Mouse (Mus musculus) stomach, postnatal 0 days (tissue): ENCODE measurements at regions not wholly inside any gene's neighbourhood (a gene's known extent, or its start where the extent isn't known, plus 50 kb on each side); places are given as distances from the start of the nearest gene placed in this dataset.

Experiments
- ATAC-seq: fragments of 200-750 bp; cut with Nextera tagmentation; 2 replicates; pipeline ENCODE4 v1.8.0; 2017; ENCODE audit not compliant: low FRiP score, low TSS enrichment
- DNase-seq: peaks from one replicate; pipeline ENCODE4 v3.0.0-alpha.2; 2016; ENCODE audit warnings: low spot score
- H3K27ac ChIP-seq: fragments of 300-500 bp; sonication (generic); replicated peaks from 2 replicates; pipeline ENCODE4 v1.5.1; 2014; ENCODE audit warnings: mild to moderate bottlenecking, control low read depth
- H3K27me3 ChIP-seq: fragments of 300-500 bp; sonication (generic); 2 replicates; pipeline ENCODE4 v1.6.1; 2014; ENCODE audit warnings: low read length; ENCODE audit not compliant: control insufficient read depth, insufficient read depth
- H3K36me3 ChIP-seq: fragments of 300-500 bp; sonication (generic); 2 replicates; pipeline ENCODE4 v1.6.1; 2014; ENCODE audit warnings: low read length, mixed read lengths; ENCODE audit not compliant: control insufficient read depth, insufficient read depth
- H3K4me1 ChIP-seq: fragments of 300-500 bp; sonication (generic); replicated peaks from 2 replicates; pipeline ENCODE4 v1.6.1; 2014; ENCODE audit warnings: antibody characterized with exemption; ENCODE audit not compliant: control insufficient read depth, insufficient read depth
- H3K4me2 ChIP-seq: fragments of 300-500 bp; sonication (generic); replicated peaks from 2 replicates; pipeline ENCODE4 v1.6.1; 2014; ENCODE audit warnings: low read depth, mild to moderate bottlenecking, control low read depth, moderate library complexity
- H3K4me3 ChIP-seq: fragments of 300-500 bp; sonication (generic); 2 replicates; pipeline ENCODE4 v1.5.1; 2014; ENCODE audit warnings: low read depth, low read length, control low read depth
- H3K9ac ChIP-seq: fragments of 300-500 bp; sonication (generic); 2 replicates; pipeline ENCODE4 v1.6.1; 2014; ENCODE audit warnings: mild to moderate bottlenecking, low read length, control low read depth, mixed read lengths
- H3K9me3 ChIP-seq: fragments of 300-500 bp; sonication (generic); 2 replicates; pipeline ENCODE4 v1.6.1; 2016; ENCODE audit warnings: low read length; ENCODE audit not compliant: control insufficient read depth
- CTCF ChIP-seq: IDR thresholded peaks from 2 replicates; pipeline ENCODE4 v1.5.1; 2016; ENCODE audit warnings: antibody characterized with exemption, low read depth, mild to moderate bottlenecking, moderate library complexity
- EP300 ChIP-seq: optimal IDR thresholded peaks from 2 replicates; pipeline ENCODE3; 2016; ENCODE audit warnings: antibody characterized with exemption
- WGBS: fragments of 180-500 bp; shearing (Covaris S2); extraction: QIAGEN DNeasy Blood & Tissue Kit; methylation state at CpG from one replicate; pipeline ENCODE4 v1.1.7; 2014; 5-methylcytosine and 5-hydroxymethylcytosine counted together

- ATAC-seq (no peak), DNase-seq (no peak)
- no peaks in the 10 kb centered on the region for H3K27me3 ChIP-seq
- WGBS: 37% methylated on average over 4 of the region's 4 CpGs
- H3K9ac ChIP-seq: no peak overlapping the region
- H3K36me3 ChIP-seq: no peaks in the 10 kb centered on the region
- no peak for TF ChIP-seq EP300
- TF ChIP-seq CTCF: no peak
- H3K4me2 ChIP-seq: no peak overlapping the region
- H3K4me1 ChIP-seq: no peaks in the 10 kb centered on the region
- H3K27ac ChIP-seq: no peak overlapping the region
- H3K4me3 ChIP-seq: no peak overlapping the region
- H3K9me3 ChIP-seq: no peaks in the 10 kb centered on the region
These were observed 90.1 kb upstream of the Rnd3 start for GRCm38 (mm10) chr2:51238992-51239391.

GRCm38 (mm10) chr2:51238131-51238931 is 89.4 kb upstream of the Rnd3 start:
- H3K4me2 ChIP-seq: peak overlapping the region; percentile 17; the same call in 1 of the 2 replicates
- no peaks in the 10 kb centered on the region for H3K4me1 ChIP-seq
- H3K27me3 ChIP-seq: no peaks in the 10 kb centered on the region
- H3K4me3 ChIP-seq: no peak overlapping the region
- WGBS: 11% methylated on average over 16 of the region's 16 CpGs
- no peaks in the 10 kb centered on the region for H3K9me3 ChIP-seq
- TF ChIP-seq EP300: no peak
- no peak for TF ChIP-seq CTCF
- H3K27ac ChIP-seq: no peak overlapping the region
- no peak for ATAC-seq
- no peak for DNase-seq
- H3K9ac ChIP-seq: no peak overlapping the region
- no peaks in the 10 kb centered on the region for H3K36me3 ChIP-seq

- Histone ChIP-seq H3K36me3 (no peaks in the 10 kb centered on the region), H3K9ac (no peak overlapping the region), H3K9me3 (no peaks in the 10 kb centered on the region), H3K27ac (no peak overlapping the region), H3K27me3 (no peaks in the 10 kb centered on the region), H3K4me3 (no peak overlapping the region), H3K4me2 (no peak overlapping the region), H3K4me1 (no peaks in the 10 kb centered on the region)
- DNase-seq (no peak), ATAC-seq (no peak)
- WGBS: 47% methylated on average over 10 of the region's 10 CpGs
- no peak for TF ChIP-seq CTCF
- no peak for TF ChIP-seq EP300
These were observed 88.5 kb upstream of the Rnd3 start for GRCm38 (mm10) chr2:51237451-51237850.

- no peak overlapping the region for H3K9ac ChIP-seq
- H3K27ac ChIP-seq: no peak overlapping the region
- no peaks in the 10 kb centered on the region for H3K27me3 ChIP-seq
- H3K4me2 ChIP-seq: no peak overlapping the region
- DNase-seq (no peak), ATAC-seq (no peak)
- TF ChIP-seq CTCF (no peak), EP300 (no peak)
- no peaks in the 10 kb centered on the region for H3K9me3 ChIP-seq
- WGBS: 44% methylated on average over 3 of the region's 3 CpGs
- H3K36me3 ChIP-seq: no peaks in the 10 kb centered on the region
- H3K4me3 ChIP-seq: no peak overlapping the region
- no peaks in the 10 kb centered on the region for H3K4me1 ChIP-seq
These were observed 87.9 kb upstream of the Rnd3 start for GRCm38 (mm10) chr2:51236852-51237251.

- no peaks in the 10 kb centered on the region for H3K36me3 ChIP-seq
- ATAC-seq (no peak), DNase-seq (no peak)
- no peaks in the 10 kb centered on the region for H3K9me3 ChIP-seq
- no peak for TF ChIP-seq CTCF
- TF ChIP-seq EP300: no peak
- H3K9ac ChIP-seq: no peak overlapping the region
- 38% methylated on average over 5 of the region's 5 CpGs for WGBS
- no peaks in the 10 kb centered on the region for H3K4me1 ChIP-seq
- no peak overlapping the region for H3K4me2 ChIP-seq
- no peaks in the 10 kb centered on the region for H3K27me3 ChIP-seq
- no peak overlapping the region for H3K27ac ChIP-seq
- H3K4me3 ChIP-seq: no peak overlapping the region
These were observed 85.5 kb upstream of the Rnd3 start for GRCm38 (mm10) chr2:51234427-51234826.

GRCm38 (mm10) chr2:51222851-51223250 is 73.9 kb upstream of the Rnd3 start:
- ATAC-seq (no peak), DNase-seq (no peak)
- Histone ChIP-seq H3K4me2 (no peak overlapping the region), H3K4me1 (no peaks in the 10 kb centered on the region), H3K4me3 (no peak overlapping the region), H3K9me3 (no peaks in the 10 kb centered on the region), H3K27me3 (no peaks in the 10 kb centered on the region), H3K36me3 (no peaks in the 10 kb centered on the region), H3K9ac (no peak overlapping the region), H3K27ac (no peak overlapping the region)
- TF ChIP-seq CTCF: no peak
- no peak for TF ChIP-seq EP300
- WGBS: 23% methylated on average over 1 of the region's 1 CpGs
